Mouse (Mus musculus): ENCODE measurements around the gene Fgf8. TPM values are rescaled to one million over a fixed set of nuclear protein-coding genes. Genes with fewer than 3 reads are reported as not detected.

Gene Fgf8
- not detected in 2 replicates for polyA plus RNA-seq (2012; rRNA removed)

DNA sequence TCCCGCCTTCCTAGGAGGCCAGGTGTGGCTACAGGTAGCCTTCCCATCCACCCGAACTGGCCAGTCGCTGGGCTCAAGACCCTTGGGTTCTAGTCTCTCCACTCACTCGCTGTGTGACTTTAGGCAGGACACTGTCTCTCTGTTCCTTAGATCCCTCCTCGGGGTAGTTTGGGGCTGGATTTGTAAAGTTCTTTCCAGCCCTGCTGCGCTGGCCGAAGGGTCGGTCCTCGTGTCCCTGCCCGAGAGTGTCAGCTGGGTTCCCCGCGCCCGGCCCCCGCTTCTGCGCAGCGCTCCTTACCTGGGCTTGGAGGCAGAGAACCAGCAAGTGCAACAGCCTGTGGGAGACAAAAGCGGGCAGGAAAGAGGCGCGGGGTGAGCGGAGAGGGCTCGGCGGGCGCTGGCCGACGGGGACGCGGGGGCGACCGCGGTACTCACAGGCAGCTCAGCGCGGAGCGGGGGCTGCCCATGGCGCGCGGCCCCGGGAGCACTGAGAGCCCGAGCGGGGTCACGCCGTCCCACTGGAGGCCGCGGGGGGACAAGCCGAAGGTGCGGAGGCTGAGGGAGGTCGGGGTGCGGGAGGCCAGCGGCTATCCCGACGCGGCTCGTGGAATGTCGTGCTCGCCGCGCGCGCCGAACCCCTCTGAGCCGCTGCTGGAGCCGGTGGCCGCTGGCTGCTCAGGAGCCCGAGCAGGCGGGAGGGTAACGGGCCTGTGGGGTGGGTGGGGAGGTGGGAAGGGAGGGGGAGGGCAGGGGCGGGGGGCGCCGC lies at the start of gene Fgf8:
Fgf8 (minus strand) TSS at position 698 of the 766 bp plus-strand sequence.
- TF ChIP-seq CTCF (conservative IDR thresholded peaks at IDR 0.05; ENCODE audit: insufficient read depth, insufficient read length, low read depth, low read length) (no peak), POLR2A (IDR thresholded peaks at IDR 0.05; ENCODE audit: low read depth, low read length) (no peak)
- Histone ChIP-seq H3K4me3 (ENCODE audit: insufficient read depth, low read depth, low read length) (peak within 1 kb of the TSS; percentile 40), H3K27ac (ENCODE audit: insufficient read depth, low read depth, low read length) (no peak within 1 kb of the TSS), H3K27me3 (replicated peaks; ENCODE audit: control insufficient read depth, insufficient read depth, low read length) (peaks cover 12% of the 10 kb centered on the region), H3K4me1 (ENCODE audit: control insufficient read depth, insufficient read depth, low read length) (peaks cover 5% of the 10 kb centered on the region; the same call in 1 of the 2 replicates), H3K36me3 (ENCODE audit: control insufficient read depth, insufficient read depth, low read length) (no peaks in the 10 kb centered on the region)
- no peak for DNase-seq
- WGBS, result 2% methylated on average over 56 of the region's 68 CpGs

DNA sequence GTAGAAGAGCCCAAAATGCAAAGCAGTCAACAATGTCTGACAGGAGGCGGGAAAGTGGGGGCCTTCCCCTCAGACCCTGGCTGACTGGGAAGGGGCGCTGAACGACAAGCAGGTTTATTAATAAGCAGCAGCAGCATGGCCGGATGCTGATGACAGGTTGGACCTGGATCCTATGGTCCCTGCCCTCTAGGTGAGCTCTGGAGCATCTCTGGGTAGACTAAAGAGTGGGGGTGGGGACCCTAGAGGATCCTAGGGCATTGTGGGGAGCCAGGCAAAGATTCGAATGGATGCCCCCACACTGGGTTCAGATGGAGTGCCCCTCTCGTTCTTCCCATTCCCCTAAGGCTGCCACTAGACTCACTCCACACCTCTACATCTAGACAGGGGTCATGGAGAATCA lies 49.7 kb upstream of the Fgf8 start:
- Histone ChIP-seq H3K27me3 (replicated peaks; ENCODE audit: control insufficient read depth, insufficient read depth, low read length) (no peaks in the 10 kb centered on the region), H3K4me3 (ENCODE audit: insufficient read depth, low read depth, low read length) (no peak overlapping the region), H3K36me3 (ENCODE audit: control insufficient read depth, insufficient read depth, low read length) (no peaks in the 10 kb centered on the region), H3K4me1 (ENCODE audit: control insufficient read depth, insufficient read depth, low read length) (no peaks in the 10 kb centered on the region), H3K27ac (ENCODE audit: insufficient read depth, low read depth, low read length) (no peak overlapping the region)
- TF ChIP-seq CTCF (conservative IDR thresholded peaks at IDR 0.05; ENCODE audit: insufficient read depth, insufficient read length, low read depth, low read length) (no peak), POLR2A (IDR thresholded peaks at IDR 0.05; ENCODE audit: low read depth, low read length) (no peak)
- 89% methylated on average over 6 of the region's 6 CpGs for WGBS
- DNase-seq, result no peak

DNA sequence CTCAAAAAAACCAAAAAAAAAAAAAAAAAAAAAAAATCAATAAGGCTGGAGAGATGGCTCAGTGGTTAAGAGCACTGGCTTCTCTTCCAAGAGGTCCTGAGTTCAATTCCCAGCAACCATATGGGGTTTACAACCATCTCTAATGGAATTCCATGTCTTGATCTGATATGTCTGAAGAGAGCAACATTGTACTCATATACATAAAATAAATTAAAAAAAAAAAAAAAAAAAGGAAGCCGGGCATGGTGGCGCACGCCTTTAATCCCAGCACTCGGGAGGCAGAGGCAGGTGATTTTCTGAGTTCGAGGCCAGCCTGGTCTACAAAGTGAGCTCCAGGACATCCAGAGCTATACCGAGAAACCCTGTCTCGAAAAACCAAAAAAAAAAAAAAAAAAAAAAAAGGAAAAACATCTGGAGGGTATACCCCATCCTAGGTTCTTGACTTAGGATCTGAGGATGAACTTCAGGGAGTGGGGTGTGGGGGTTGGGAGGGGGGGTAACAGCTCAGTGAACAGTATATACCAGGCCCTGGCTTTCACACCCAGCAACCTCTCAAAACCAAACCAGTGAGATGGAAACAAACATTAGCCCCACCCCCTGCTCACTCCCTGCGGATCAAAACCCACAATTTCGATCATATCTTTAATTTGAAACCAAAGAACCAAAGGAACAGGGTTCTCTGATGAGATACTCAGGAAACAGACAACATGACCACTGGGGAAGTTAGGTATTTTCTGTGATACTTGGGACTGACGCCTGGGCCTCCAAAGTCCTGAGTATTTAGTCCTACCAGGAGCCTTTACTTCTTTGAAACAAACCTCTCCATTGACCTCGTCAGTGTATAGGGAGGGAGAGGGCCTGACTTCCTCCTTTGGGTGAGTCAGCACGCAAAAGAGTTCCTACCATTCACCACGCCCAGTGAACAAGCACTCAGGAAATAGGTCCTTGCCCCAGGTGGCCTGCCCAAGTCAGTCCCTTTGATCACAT lies 47.5 kb upstream of the Fgf8 start:
- H3K27ac ChIP-seq (ENCODE audit: insufficient read depth, low read depth, low read length), result peak overlapping the region; percentile 17; the same call in 1 of the 2 replicates
- 83% methylated on average over 13 of the region's 13 CpGs for WGBS

DNA sequence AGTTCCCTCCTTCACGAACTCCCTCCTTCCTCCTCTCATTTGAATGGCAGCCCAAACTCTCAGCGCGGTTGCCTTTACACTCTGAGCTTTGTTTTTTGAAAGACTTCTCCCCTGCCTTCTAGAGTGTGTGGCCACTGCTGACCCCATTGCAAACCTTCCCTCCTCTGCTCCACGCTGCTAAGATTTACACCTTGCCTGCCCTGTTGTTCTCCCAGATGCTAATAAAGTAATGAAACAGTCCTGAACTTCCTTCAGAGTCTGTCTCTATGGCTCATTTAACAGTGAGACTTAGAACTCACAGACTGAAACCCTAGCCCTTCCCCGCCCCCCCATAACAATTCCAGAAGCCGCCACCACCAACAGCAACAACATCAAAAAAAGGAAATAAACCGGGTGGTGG lies 46.6 kb upstream of the Fgf8 start:
- H3K36me3 ChIP-seq (ENCODE audit: control insufficient read depth, insufficient read depth, low read length), result no peaks in the 10 kb centered on the region
- no peak for DNase-seq
- no peaks in the 10 kb centered on the region for H3K4me1 ChIP-seq (ENCODE audit: control insufficient read depth, insufficient read depth, low read length)
- 50% methylated on average over 7 of the region's 7 CpGs for WGBS
- no peak overlapping the region for H3K27ac ChIP-seq (ENCODE audit: insufficient read depth, low read depth, low read length)
- H3K27me3 ChIP-seq (replicated peaks; ENCODE audit: control insufficient read depth, insufficient read depth, low read length), result no peaks in the 10 kb centered on the region
- TF ChIP-seq CTCF (conservative IDR thresholded peaks at IDR 0.05; ENCODE audit: insufficient read depth, insufficient read length, low read depth, low read length) (no peak), POLR2A (IDR thresholded peaks at IDR 0.05; ENCODE audit: low read depth, low read length) (no peak)
- no peak overlapping the region for H3K4me3 ChIP-seq (ENCODE audit: insufficient read depth, low read depth, low read length)

More for the DNA sequence above, 47.5 kb upstream of the Fgf8 start:
- no peak for DNase-seq
- H3K4me1 ChIP-seq (ENCODE audit: control insufficient read depth, insufficient read depth, low read length), result no peaks in the 10 kb centered on the region
- no peaks in the 10 kb centered on the region for H3K27me3 ChIP-seq (replicated peaks; ENCODE audit: control insufficient read depth, insufficient read depth, low read length)
- H3K4me3 ChIP-seq (ENCODE audit: insufficient read depth, low read depth, low read length), result no peak overlapping the region
- no peak for TF ChIP-seq CTCF (conservative IDR thresholded peaks at IDR 0.05; ENCODE audit: insufficient read depth, insufficient read length, low read depth, low read length)
- TF ChIP-seq POLR2A (IDR thresholded peaks at IDR 0.05; ENCODE audit: low read depth, low read length), result no peak
- no peaks in the 10 kb centered on the region for H3K36me3 ChIP-seq (ENCODE audit: control insufficient read depth, insufficient read depth, low read length)

DNA sequence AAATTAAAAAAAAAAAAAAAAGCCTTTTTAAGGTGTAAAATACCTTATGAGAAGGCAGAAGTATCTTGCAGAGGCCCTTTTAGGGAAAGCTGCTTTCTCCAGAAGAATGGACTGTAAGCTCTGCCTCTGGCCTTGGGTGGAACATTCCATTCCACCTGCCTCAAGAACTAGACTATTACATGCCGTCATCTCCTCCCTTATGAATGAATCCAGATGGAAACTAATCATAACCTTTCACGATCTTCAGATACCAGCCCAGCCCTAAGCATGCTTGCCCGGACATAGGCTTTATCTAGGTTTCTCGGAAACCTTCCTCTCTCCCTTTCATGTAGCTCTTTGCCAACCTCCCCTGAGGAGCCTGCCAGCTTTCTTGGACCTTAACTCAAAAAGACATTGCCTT lies 45.6 kb upstream of the Fgf8 start:
- DNase-seq, result no peak
- no peaks in the 10 kb centered on the region for H3K36me3 ChIP-seq (ENCODE audit: control insufficient read depth, insufficient read depth, low read length)
- peaks cover 5% of the 10 kb centered on the region; the same call in 1 of the 2 replicates for H3K4me1 ChIP-seq (ENCODE audit: control insufficient read depth, insufficient read depth, low read length)
- 84% methylated on average over 4 of the region's 4 CpGs for WGBS
- no peaks in the 10 kb centered on the region for H3K27me3 ChIP-seq (replicated peaks; ENCODE audit: control insufficient read depth, insufficient read depth, low read length)
- TF ChIP-seq CTCF (conservative IDR thresholded peaks at IDR 0.05; ENCODE audit: insufficient read depth, insufficient read length, low read depth, low read length), result no peak
- TF ChIP-seq POLR2A (IDR thresholded peaks at IDR 0.05; ENCODE audit: low read depth, low read length), result no peak
- H3K27ac ChIP-seq (ENCODE audit: insufficient read depth, low read depth, low read length), result no peak overlapping the region
- H3K4me3 ChIP-seq (ENCODE audit: insufficient read depth, low read depth, low read length), result no peak overlapping the region

DNA sequence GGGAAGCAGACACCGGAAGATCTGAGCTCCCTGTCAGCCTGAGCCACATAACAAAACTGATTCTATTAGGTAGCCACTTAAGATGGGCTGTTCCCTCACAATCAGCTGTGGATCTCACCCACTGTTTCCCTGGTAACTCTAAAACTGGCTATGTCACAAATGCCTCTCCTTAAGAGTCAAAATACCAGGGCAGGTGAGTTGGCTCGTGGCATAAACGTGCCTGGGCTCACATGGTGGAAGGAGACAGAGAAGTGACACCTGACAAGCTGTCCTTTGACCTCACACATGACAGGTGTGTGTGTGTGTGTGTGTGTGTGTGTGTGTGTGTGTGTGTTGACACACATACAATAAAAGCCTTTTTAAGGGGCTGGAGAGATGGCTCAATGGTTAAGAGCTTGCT lies 44.7 kb upstream of the Fgf8 start:
- WGBS, result 68% methylated on average over 3 of the region's 3 CpGs
- Histone ChIP-seq H3K4me3 (ENCODE audit: insufficient read depth, low read depth, low read length) (no peak overlapping the region), H3K27ac (ENCODE audit: insufficient read depth, low read depth, low read length) (no peak overlapping the region), H3K27me3 (replicated peaks; ENCODE audit: control insufficient read depth, insufficient read depth, low read length) (no peaks in the 10 kb centered on the region), H3K4me1 (ENCODE audit: control insufficient read depth, insufficient read depth, low read length) (peaks cover 5% of the 10 kb centered on the region; the same call in 1 of the 2 replicates), H3K36me3 (ENCODE audit: control insufficient read depth, insufficient read depth, low read length) (no peaks in the 10 kb centered on the region)
- no peak for TF ChIP-seq CTCF (conservative IDR thresholded peaks at IDR 0.05; ENCODE audit: insufficient read depth, insufficient read length, low read depth, low read length)
- no peak for TF ChIP-seq POLR2A (IDR thresholded peaks at IDR 0.05; ENCODE audit: low read depth, low read length)
- DNase-seq, result no peak

Data from kidney, adult 2 months (tissue).